Mouse (Mus musculus) heart, adult 18-20 months (tissue): Measurements from ENCODE around the gene Dtx2. TPM values are rescaled to one million over a fixed set of nuclear protein-coding genes. Genes with fewer than 3 reads are reported as not detected.
A peak's percentile ranks its signal among the peaks of the same experiment; 100 is the strongest.
"Not testable (repeated sequence)": the region's sequence is repeated elsewhere in the genome, so short reads cannot be mapped to it uniquely, and the experiment has no call there.

Experiments
- DNase-seq, 2 experiments: peaks; one replicate each; pipeline ENCODE4 v3.0.0; 2021 to 2022; ENCODE audit warnings: mixed read lengths in 1 of 2
- total RNA-seq, 2 experiments: library from RNA; stranded (reverse); gene quantifications; 2 replicates each; pipeline ENCODE4 v1.2.3; 2021

Dtx2 gene
- total RNA-seq, 2 experiments from 2014 or later = 6.5 to 8.1 TPM

DNA sequence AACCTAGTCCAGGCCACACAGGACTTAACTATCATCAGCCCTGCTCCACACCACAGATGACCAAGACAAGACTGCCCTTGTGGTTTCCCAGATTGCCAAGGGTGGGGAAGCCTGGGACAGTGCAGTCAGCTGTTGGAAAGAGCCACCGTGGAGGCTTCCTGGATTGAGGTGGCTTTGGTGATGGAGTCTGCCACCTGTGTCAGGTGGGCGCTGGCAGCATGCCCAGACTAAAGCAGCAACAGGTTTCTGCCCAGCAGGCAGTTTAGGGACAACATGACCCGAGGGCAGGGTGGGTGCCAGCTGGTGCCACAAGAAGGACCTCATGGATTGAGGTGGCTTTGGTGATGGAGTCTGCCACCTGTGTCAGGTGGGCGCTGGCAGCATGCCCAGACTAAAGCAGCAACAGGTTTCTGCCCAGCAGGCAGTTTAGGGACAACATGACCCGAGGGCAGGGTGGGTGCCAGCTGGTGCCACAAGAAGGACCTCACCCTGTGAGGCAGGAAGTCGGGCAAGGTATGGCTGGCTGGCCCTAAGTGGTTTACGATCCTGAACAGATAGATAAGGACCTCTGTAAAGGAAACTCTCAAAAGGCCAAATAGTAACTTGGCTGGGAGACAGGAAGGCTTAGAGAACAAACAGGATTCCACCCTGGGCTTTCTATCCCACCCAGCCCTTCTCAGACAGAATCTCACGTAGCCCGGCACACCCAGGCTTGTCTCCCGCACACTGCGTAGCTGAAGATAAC, 72.0 kb downstream of the Dtx2 start:
- not testable (repeated sequence) for DNase-seq

GRCm38 (mm10) chr5:136069411-136069810, 74.8 kb downstream of the Dtx2 start:
- no peak for DNase-seq

- DNase-seq = no peak
These were observed 78.5 kb downstream of the Dtx2 start for GRCm38 (mm10) chr5:136073051-136073450.

GRCm38 (mm10) chr5:136073526-136073925, 78.9 kb downstream of the Dtx2 start:
- DNase-seq = no peak

- DNase-seq = no peak
These were observed 80.5 kb downstream of the Dtx2 start for GRCm38 (mm10) chr5:136075076-136075475.

DNA sequence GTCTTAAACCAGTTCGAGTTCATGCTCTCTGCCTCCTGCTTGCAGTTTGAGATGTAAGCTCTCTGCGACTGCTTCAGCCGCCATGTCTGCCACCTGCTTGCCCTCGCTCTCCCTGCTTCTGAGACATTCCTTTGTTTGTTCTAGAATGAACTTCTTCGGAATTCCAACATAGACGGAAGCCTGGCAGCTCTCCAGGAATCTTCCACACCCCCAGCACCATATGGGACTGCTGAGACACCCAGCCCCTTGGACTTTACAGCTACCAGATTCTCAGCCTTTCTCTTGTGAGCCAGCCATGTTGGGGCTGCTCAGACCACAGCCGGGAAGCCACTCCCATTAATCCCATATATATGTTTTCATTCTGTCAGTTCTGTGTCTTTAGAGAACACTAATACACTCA, 81.7 kb downstream of the Dtx2 start:
- no peak for DNase-seq

DNA sequence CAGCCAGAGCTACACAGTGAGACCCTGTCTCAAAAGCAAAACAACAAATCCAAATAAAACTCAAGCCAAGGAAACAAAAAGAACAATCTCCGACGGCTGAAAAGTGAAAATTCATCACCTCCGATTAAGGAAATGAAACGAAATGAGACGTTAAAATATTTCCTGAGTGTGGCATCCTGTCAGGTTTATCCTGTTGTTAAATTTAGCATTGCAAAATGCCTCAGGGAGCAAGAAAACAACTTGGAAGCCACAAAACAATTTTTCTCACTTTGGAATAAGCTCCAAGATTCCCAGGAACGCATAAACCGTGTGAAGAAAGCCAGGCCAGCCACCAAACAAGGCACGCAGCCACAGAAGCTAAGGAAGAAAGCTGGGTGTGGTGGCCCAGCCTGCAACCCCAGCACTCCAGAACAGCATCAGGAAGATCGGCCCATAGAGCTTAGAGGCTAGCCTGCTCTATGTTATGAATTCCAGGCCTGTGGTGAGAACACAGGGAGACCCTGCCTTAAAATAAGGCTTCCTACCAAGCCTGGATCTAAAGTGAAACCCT, 82.5 kb downstream of the Dtx2 start:
- peak in 1 of 2 experiments; percentile 54 for DNase-seq

- DNase-seq = no peak
These were observed 83.5 kb downstream of the Dtx2 start for GRCm38 (mm10) chr5:136078136-136078535.

DNA sequence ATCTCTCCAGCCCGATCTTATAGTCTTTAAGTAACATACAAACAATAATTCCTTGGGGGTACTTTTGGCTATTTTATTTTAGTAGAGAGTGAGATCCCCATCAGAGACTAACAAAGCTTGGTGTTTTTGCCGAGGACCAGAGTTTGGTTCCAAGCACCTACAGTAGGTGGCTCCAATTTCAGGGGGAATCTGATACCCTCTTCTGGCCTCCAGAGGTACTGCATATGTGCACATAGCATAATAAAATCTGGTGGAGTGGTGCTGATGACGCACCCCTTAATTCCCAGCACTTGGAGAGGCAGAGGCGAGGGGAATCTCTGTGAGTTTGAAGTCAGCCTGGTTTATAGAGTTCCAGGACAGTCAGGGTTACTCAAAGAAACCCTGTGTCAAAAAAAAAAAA, 87.7 kb downstream of the Dtx2 start:
- DNase-seq = no peak

Other genes with a start within 250 kb of the Dtx2 start
- gene Styxl1, start 216.4 kb upstream of the Dtx2 start, total RNA-seq = not detected
- gene Mdh2, start 216.3 kb upstream of the Dtx2 start, total RNA-seq = 1,000 to 10,000 TPM; 1,865 to 1,976 TPM
- gene Srrm3, start 187.9 kb upstream of the Dtx2 start, total RNA-seq = not detected
- gene Hspb1, start 106.9 kb upstream of the Dtx2 start, total RNA-seq = 100 to 1,000 TPM; 501 to 698 TPM
- 100 to 1,000 TPM; 285 to 287 TPM for gene Ywhag, start 60.2 kb upstream of the Dtx2 start, total RNA-seq
- gene Ssc4d, start 20.3 kb upstream of the Dtx2 start, total RNA-seq = under 1 TPM; 0.21 to 0.40 TPM
- not detected for gene Zp3, start 14.7 kb upstream of the Dtx2 start, total RNA-seq
- 10 to 100 TPM; 11.1 to 23.7 TPM for gene Upk3b, start 43.7 kb downstream of the Dtx2 start, total RNA-seq
- gene Upk3bl, start 59.7 kb downstream of the Dtx2 start, total RNA-seq = not detected
- gene Rasa4, start 89.1 kb downstream of the Dtx2 start, total RNA-seq = 1 to 10 TPM; 4.8 to 5.4 TPM
- gene Polr2j, start 121.8 kb downstream of the Dtx2 start, total RNA-seq = 10 to 100 TPM; 63.7 to 78.8 TPM
- 1 to 10 TPM; 5.5 to 5.7 TPM for gene Lrwd1, start 141.3 kb downstream of the Dtx2 start, total RNA-seq
- gene Alkbh4, start 141.3 kb downstream of the Dtx2 start, total RNA-seq = 1 to 10 TPM; 4.7 to 4.9 TPM
- 1 to 10 TPM; 1.2 to 2.4 TPM for gene Orai2, start 175.9 kb downstream of the Dtx2 start, total RNA-seq
- gene Prkrip1, start 204.2 kb downstream of the Dtx2 start, total RNA-seq = 10 to 100 TPM; 13.8 to 24.2 TPM